Mouse (Mus musculus): ENCODE results near the gene Gm11037.

Gene Gm11037

GRCm38 (mm10) chr2:131148353-131149253 is 15.3 kb downstream of the Gm11037 start:
- DNase-seq (ENCODE audit: low spot score in 2 of 2): no peak

- DNase-seq (ENCODE audit: low spot score in 2 of 2): no peak
These were observed 15.9 kb downstream of the Gm11037 start for GRCm38 (mm10) chr2:131149254-131149578.

- no peak for DNase-seq (ENCODE audit: low spot score in 2 of 2)
These were observed 19.0 kb downstream of the Gm11037 start for GRCm38 (mm10) chr2:131152166-131152730.

GRCm38 (mm10) chr2:131154036-131154435 is 20.7 kb downstream of the Gm11037 start:
- DNase-seq (ENCODE audit: low spot score in 2 of 2): no peak

- DNase-seq (ENCODE audit: low spot score in 2 of 2): no peak
These were observed 23.7 kb downstream of the Gm11037 start for GRCm38 (mm10) chr2:131156987-131157386.

- DNase-seq (ENCODE audit: low spot score in 2 of 2): peak in 1 of 2 experiments; percentile 22
These were observed 26.2 kb downstream of the Gm11037 start for GRCm38 (mm10) chr2:131159491-131159910.

- peak; percentile 93 to 96 for DNase-seq (ENCODE audit: low spot score in 2 of 2)
These were observed 26.8 kb downstream of the Gm11037 start, which contains the start of gene 1700037H04Rik for GRCm38 (mm10) chr2:131159938-131160581. 1700037H04Rik (minus strand) TSS chr2:131160081.

- peak; percentile 15 to 28 for DNase-seq (ENCODE audit: low spot score in 2 of 2)
These were observed 27.4 kb downstream of the Gm11037 start for GRCm38 (mm10) chr2:131160671-131161111.

GRCm38 (mm10) chr2:131163924-131164323 is 30.6 kb downstream of the Gm11037 start:
- DNase-seq (ENCODE audit: low spot score in 2 of 2): no peak

GRCm38 (mm10) chr2:131166172-131166571 is 32.9 kb downstream of the Gm11037 start:
- DNase-seq (ENCODE audit: low spot score in 2 of 2): no peak

- no peak for DNase-seq (ENCODE audit: low spot score in 2 of 2)
These were observed 34.7 kb downstream of the Gm11037 start for GRCm38 (mm10) chr2:131167984-131168383.

- DNase-seq (ENCODE audit: low spot score in 2 of 2): no peak
These were observed 35.6 kb downstream of the Gm11037 start for GRCm38 (mm10) chr2:131168914-131169313.

- no peak for DNase-seq (ENCODE audit: low spot score in 2 of 2)
These were observed 37.6 kb downstream of the Gm11037 start for GRCm38 (mm10) chr2:131170936-131171335.

GRCm38 (mm10) chr2:131171401-131172104 is 38.3 kb downstream of the Gm11037 start:
- peak in 1 of 2 experiments; percentile 37 for DNase-seq (ENCODE audit: low spot score in 2 of 2)

GRCm38 (mm10) chr2:131172322-131172721 is 39.0 kb downstream of the Gm11037 start:
- no peak for DNase-seq (ENCODE audit: low spot score in 2 of 2)

GRCm38 (mm10) chr2:131174700-131175099 is 41.4 kb downstream of the Gm11037 start:
- DNase-seq (ENCODE audit: low spot score in 2 of 2): peak; percentile 49 to 54

GRCm38 (mm10) chr2:131175286-131175944 is 42.1 kb downstream of the Gm11037 start:
- DNase-seq (ENCODE audit: low spot score in 2 of 2): no peak

GRCm38 (mm10) chr2:131175945-131176309 is 42.6 kb downstream of the Gm11037 start:
- DNase-seq (ENCODE audit: low spot score in 2 of 2): no peak

GRCm38 (mm10) chr2:131176491-131176890 is 43.2 kb downstream of the Gm11037 start:
- DNase-seq (ENCODE audit: low spot score in 2 of 2): no peak

- no peak for DNase-seq (ENCODE audit: low spot score in 2 of 2)
These were observed 44.6 kb downstream of the Gm11037 start for GRCm38 (mm10) chr2:131177932-131178331.

GRCm38 (mm10) chr2:131178828-131179245 is 45.5 kb downstream of the Gm11037 start:
- DNase-seq (ENCODE audit: low spot score in 2 of 2): no peak
